Mouse (Mus musculus) olfactory bulb, adult 2 months (tissue): ENCODE results near the gene Polr2a. TPM values are rescaled to one million over a fixed set of nuclear protein-coding genes. Genes with fewer than 3 reads are reported as not detected.

Experiments
- H3K27ac ChIP-seq: fragments of 200-500 bp; 2 replicates; pipeline ENCODE4 v1.5.1; 2012; ENCODE audit warnings: low read depth, low read length; ENCODE audit not compliant: insufficient read depth
- H3K4me1 ChIP-seq: fragments of 200-500 bp; 2 replicates; pipeline ENCODE4 v1.6.1; 2012; ENCODE audit warnings: low read length; ENCODE audit not compliant: control insufficient read depth, insufficient read depth
- H3K4me3 ChIP-seq: fragments of 200-500 bp; 2 replicates; pipeline ENCODE4 v1.5.1; 2012; ENCODE audit warnings: mild to moderate bottlenecking, low read depth, low read length, moderate library complexity; ENCODE audit not compliant: insufficient read depth
- CTCF ChIP-seq: fragments of 200-500 bp; IDR thresholded peaks from 2 replicates; pipeline ENCODE4 v1.5.1; 2012; ENCODE audit warnings: low read depth, mild to moderate bottlenecking, low read length, moderate library complexity; ENCODE audit not compliant: insufficient read depth
- POLR2A ChIP-seq: fragments of 200-500 bp; IDR thresholded peaks from 2 replicates; pipeline ENCODE4 v1.6.1; 2012; ENCODE audit warnings: mild to moderate bottlenecking, low read depth, low read length, moderate library complexity; ENCODE audit not compliant: insufficient read depth
- WGBS: fragments of 180-500 bp; shearing (Covaris S2); methylation state at CpG from one replicate; pipeline ENCODE4 v1.1.7; 2018; 5-methylcytosine and 5-hydroxymethylcytosine counted together
- polyA plus RNA-seq: library from polyadenylated mRNA; stranded (reverse); fragments of >200 nt; gene quantifications from 2 replicates; pipeline ENCODE4 v1.2.4, GENCODE M21; 2012; ENCODE audit warnings: low replicate concordance; ENCODE audit not compliant: missing spikeins, insufficient read depth, insufficient read length

The Polr2a gene
- polyA plus RNA-seq: 105 TPM in 2 replicates

GRCm38 (mm10) chr11:69758478-69758970 is at the start of gene Polr2a:
Gene Polr2a (minus strand): TSS chr11:69758637.
- WGBS: under 1% methylated on average over 36 of the region's 36 CpGs
- Histone ChIP-seq H3K4me1 (peaks cover 16% of the 10 kb centered on the region), H3K27ac (peak within 1 kb of the TSS; percentile 96), H3K4me3 (peak within 1 kb of the TSS; percentile 52)
- TF ChIP-seq POLR2A: peak; percentile 100
- TF ChIP-seq CTCF: no peak

GRCm38 (mm10) chr11:69807641-69808040 is 49.2 kb upstream of the Polr2a start:
- TF ChIP-seq CTCF: no peak
- no peak for TF ChIP-seq POLR2A
- Histone ChIP-seq H3K4me1 (peaks cover 12% of the 10 kb centered on the region), H3K27ac (no peak overlapping the region), H3K4me3 (no peak overlapping the region)
- WGBS: 85% methylated on average over 2 of the region's 2 CpGs

- no peak for TF ChIP-seq POLR2A
- TF ChIP-seq CTCF: no peak
- whole genome bisulfite sequencing: 87% methylated on average over 4 of the region's 4 CpGs
- H3K4me3 ChIP-seq: no peak overlapping the region
These were observed 47.9 kb upstream of the Polr2a start for GRCm38 (mm10) chr11:69806378-69806777.

GRCm38 (mm10) chr11:69804972-69805909 is 46.8 kb upstream of the Polr2a start, which contains the start of gene Tmem102:
Gene Tmem102 (minus strand): TSS chr11:69805624.
- Histone ChIP-seq H3K4me1 (peaks cover 31% of the 10 kb centered on the region), H3K4me3 (no peak within 1 kb of the TSS), H3K27ac (no peak within 1 kb of the TSS)
- 35% methylated on average over 29 of the region's 29 CpGs for WGBS
- TF ChIP-seq POLR2A (no peak), CTCF (no peak)

More at GRCm38 (mm10) chr11:69806378-69806777, 47.9 kb upstream of the Polr2a start:
- Histone ChIP-seq H3K4me1 (peaks cover 20% of the 10 kb centered on the region), H3K27ac (no peak overlapping the region)

GRCm38 (mm10) chr11:69804652-69804940 is 46.2 kb upstream of the Polr2a start:
- no peak overlapping the region for H3K4me3 ChIP-seq
- TF ChIP-seq CTCF (no peak), POLR2A (no peak)
- 28% methylated on average over 12 of the region's 12 CpGs for WGBS
- no peak overlapping the region for H3K27ac ChIP-seq
- peaks cover 35% of the 10 kb centered on the region for H3K4me1 ChIP-seq

GRCm38 (mm10) chr11:69803786-69804651 is 45.6 kb upstream of the Polr2a start:
- peak overlapping the region; percentile 55 for H3K4me3 ChIP-seq
- TF ChIP-seq CTCF: peak; percentile 69
- TF ChIP-seq POLR2A: no peak
- peaks cover 35% of the 10 kb centered on the region for H3K4me1 ChIP-seq
- WGBS: 2% methylated on average over 60 of the region's 60 CpGs
- no peak overlapping the region; the same call in 1 of the 2 replicates for H3K27ac ChIP-seq

- 3% methylated on average over 12 of the region's 12 CpGs for WGBS
- TF ChIP-seq CTCF (no peak), POLR2A (no peak)
- peak overlapping the region; percentile 55 for H3K4me3 ChIP-seq
- peak overlapping the region; percentile 12 for H3K27ac ChIP-seq
- peaks cover 35% of the 10 kb centered on the region for H3K4me1 ChIP-seq
These were observed 44.9 kb upstream of the Polr2a start for GRCm38 (mm10) chr11:69803328-69803727.

GRCm38 (mm10) chr11:69802648-69803105 is 44.2 kb upstream of the Polr2a start:
- under 1% methylated on average over 33 of the region's 33 CpGs for WGBS
- H3K4me3 ChIP-seq: peak overlapping the region; percentile 55
- H3K27ac ChIP-seq: peak overlapping the region; percentile 34; the same call in 1 of the 2 replicates
- TF ChIP-seq POLR2A: peak; percentile 59; the same call in 1 of the 2 replicates
- no peak for TF ChIP-seq CTCF
- peaks cover 35% of the 10 kb centered on the region for H3K4me1 ChIP-seq
